Mouse (Mus musculus) macrophage (primary cell): ENCODE measurements around the gene Cfap161. TPM values are rescaled to one million over a fixed set of nuclear protein-coding genes. Genes with fewer than 3 reads are reported as not detected.

Experiments used
- H3K27ac ChIP-seq: fragments of 350-480 bp; formaldehyde crosslinking; 2 replicates; pipeline ENCODE4 v1.9.0; 2021
- H3K36me3 ChIP-seq: fragments of 350-480 bp; formaldehyde crosslinking; 2 replicates; pipeline ENCODE4 v1.9.0; 2021; ENCODE audit errors: inconsistent target
- H3K4me3 ChIP-seq: fragments of 350-480 bp; formaldehyde crosslinking; 2 replicates; pipeline ENCODE4 v1.9.0; 2021; ENCODE audit errors: inconsistent target
- H3K79me2 ChIP-seq: fragments of 350-480 bp; formaldehyde crosslinking; 2 replicates; pipeline ENCODE4 v1.9.0; 2021; ENCODE audit errors: inconsistent target
- WGBS: methylation state at CpG from one replicate; pipeline ENCODE4 v1.1.7; 2026; ENCODE audit warnings: inconsistent platforms; ENCODE audit not compliant: missing documents; 5-methylcytosine and 5-hydroxymethylcytosine counted together
- polyA plus RNA-seq: library from polyadenylated mRNA; stranded (reverse); fragments of 250-400 nt; gene quantifications from 3 replicates; pipeline ENCODE4 v1.2.4, GENCODE M21; 2018; ENCODE audit warnings: inconsistent platforms
- total RNA-seq, 78 experiments: library from RNA; depleted of rRNA; stranded (reverse); fragments of 250-400 nt; gene quantifications; 1 replicate in 9 of 78; 2 replicates in 24 of 78; 3 replicates in 43 of 78; 4 replicates in 2 of 78; pipeline ENCODE4 v1.2.4; 2018; ENCODE audit warnings: inconsistent platforms in 56 of 78

Cfap161 gene
- 10 to 100 TPM in 1 of 26 experiments, 1 to 10 TPM in 18, under 1 TPM in 1, not detected in 6; 0.63 to 10.9 (median 4.7) TPM for total RNA-seq (2018; cell fraction: chromatin; rRNA removed)
- 1 to 10 TPM in 3 of 26 experiments, under 1 TPM in 14, not detected in 9; 0.10 to 1.3 (median 0.48) TPM for total RNA-seq (2018; cell fraction: cytosol; rRNA removed)
- 1 to 10 TPM in 14 of 26 experiments, under 1 TPM in 2, not detected in 10; 0.39 to 9.7 (median 4.7) TPM for total RNA-seq (2018; cell fraction: nucleus; rRNA removed)
- polyA plus RNA-seq: 0.33 to 1.3 TPM (median 0.84 TPM) in 3 replicates

DNA sequence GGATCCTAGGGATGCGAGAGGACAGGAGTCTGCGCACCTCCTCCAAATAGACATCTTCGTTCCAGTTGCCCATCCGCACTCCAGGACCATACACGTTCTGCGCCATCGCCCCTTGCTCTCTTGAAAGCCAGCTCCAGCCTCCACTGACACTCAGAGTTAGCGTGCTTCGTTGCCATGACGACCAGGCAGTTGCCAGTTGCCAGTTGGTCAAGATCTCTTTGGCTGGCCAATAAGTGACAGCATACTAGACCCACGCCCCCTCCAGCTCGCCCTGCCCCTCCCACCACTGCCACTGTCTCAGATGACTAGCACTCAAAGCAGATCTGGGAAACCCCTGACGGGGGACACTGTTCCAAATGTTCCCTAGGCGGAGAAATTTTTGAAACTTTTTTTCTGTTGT is at the start of gene Cfap161:
Gene Cfap161 (minus strand): TSS at position 176 of the 400 bp plus-strand sequence.
- 56% methylated on average over 14 of the region's 14 CpGs for WGBS
- Histone ChIP-seq H3K27ac (no peak within 1 kb of the TSS), H3K4me3 (no peak within 1 kb of the TSS), H3K79me2 (no peaks in the 10 kb centered on the region), H3K36me3 (no peaks in the 10 kb centered on the region)

DNA sequence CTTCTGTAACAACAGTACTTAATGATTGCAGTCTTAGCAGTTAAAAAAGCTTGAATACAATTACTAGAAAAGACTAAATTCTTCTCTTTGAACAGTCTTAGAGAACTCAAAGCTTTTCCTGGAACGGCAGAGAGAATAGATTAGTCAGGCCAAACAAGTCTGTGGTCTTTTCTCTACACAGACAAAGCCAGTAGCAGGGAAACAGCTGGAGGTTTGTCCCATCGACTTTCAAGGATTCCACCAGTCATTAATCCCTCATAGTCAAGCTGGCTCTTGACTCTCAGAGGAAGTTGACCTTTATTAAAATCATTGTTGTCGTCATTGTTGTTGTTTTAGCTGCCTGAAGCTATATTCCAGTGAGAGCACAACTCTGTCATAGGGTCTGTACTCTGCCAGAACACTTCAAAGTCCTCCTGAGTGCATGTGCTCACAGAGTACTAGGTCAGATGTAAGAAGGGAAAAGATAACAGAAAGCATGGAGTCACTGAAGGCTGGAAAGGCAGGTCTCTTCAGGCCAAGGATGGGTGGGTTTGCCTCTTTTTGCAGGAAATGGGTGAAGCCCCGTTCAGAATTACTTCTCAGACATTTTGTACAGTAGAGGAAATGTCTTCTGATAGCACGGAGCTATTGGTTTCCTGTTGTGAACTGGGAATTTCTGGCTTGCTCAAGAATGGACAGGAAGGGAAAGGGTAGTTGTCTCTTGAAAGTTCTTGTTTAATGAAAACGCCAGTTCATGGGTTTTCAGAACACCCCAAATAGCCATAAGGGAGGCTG is 48.0 kb upstream of the Cfap161 start:
- Histone ChIP-seq H3K79me2 (no peaks in the 10 kb centered on the region), H3K36me3 (no peaks in the 10 kb centered on the region), H3K27ac (no peak overlapping the region), H3K4me3 (no peak overlapping the region)
- 60% methylated on average over 6 of the region's 6 CpGs for WGBS

DNA sequence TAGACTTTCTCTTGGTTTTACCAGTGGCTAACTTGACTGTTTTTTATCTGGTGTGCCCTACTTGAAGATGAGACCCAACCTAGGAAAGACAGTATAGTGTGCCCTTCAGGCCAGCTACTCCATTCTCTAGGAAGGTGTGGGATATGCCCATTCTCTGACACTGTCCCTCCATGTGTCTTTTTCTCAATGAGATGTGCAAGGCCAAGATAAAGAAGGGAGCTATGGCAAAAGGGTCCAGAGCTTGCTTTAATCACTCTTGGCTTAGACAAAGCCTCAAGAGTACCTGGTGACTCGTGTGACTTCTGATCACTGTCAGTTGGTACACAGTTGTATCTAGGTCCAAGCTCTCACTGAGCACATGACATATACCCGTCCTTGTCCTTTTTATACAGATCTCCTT is 45.4 kb upstream of the Cfap161 start:
- H3K79me2 ChIP-seq: no peaks in the 10 kb centered on the region
- WGBS: 92% methylated on average over 2 of the region's 2 CpGs
- no peak overlapping the region for H3K4me3 ChIP-seq
- H3K27ac ChIP-seq: no peak overlapping the region
- H3K36me3 ChIP-seq: no peaks in the 10 kb centered on the region

DNA sequence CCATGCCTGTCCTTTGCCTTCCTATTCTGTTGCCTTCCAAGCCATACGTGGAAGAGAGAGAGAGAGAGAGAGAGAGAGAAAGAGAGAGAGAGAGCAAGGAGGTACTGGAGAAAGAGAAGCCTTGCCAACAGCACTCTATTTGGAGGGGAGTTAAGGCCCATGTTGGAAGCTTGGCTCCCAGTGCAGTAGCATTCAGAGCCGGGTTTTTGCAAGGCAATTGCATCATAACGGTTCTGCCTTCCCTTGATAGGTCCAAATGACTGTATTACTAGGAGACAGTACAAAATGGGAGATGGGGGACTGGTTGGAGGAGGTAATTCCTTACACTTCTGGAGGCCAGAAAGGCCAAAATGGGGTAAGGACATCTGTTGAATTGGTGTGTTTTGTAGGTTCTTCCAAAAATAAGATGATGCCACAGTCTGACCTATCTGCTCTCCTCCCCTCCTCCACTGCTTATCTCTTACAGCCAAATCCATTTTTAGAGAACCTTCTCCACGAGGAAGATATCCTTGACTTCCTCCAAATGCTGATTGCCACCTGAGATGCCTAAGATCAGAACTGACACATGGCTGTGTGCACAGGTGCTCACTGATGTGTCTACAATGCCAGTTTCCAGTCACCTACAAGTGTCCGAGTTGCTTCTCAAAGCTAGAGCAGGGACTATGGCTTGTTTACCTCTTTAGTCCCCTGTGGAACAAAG is 44.0 kb upstream of the Cfap161 start:
- Histone ChIP-seq H3K36me3 (no peaks in the 10 kb centered on the region), H3K4me3 (no peak overlapping the region), H3K27ac (no peak overlapping the region), H3K79me2 (no peaks in the 10 kb centered on the region)
- WGBS: 73% methylated on average over 5 of the region's 5 CpGs

DNA sequence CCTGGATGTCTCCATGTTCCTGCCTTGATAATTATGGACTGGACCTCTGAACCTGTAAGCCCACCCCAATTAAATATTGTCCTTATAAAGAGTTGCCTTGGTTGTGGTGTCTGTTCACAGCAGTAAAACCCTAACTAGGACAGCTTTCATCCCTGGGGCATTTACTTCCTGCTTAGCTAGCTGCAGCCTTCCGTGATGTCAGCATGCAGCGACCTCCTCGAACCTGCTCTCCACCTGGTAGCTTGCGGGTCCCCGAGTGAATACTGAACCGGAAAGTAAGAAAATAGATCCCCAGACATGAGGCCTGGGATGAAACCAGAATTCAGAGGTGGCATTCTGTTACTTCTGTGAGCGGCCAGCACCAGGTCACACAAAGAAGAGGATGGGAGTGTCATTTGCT is 34.7 kb upstream of the Cfap161 start:
- no peaks in the 10 kb centered on the region for H3K79me2 ChIP-seq
- no peak overlapping the region for H3K27ac ChIP-seq
- no peaks in the 10 kb centered on the region for H3K36me3 ChIP-seq
- no peak overlapping the region for H3K4me3 ChIP-seq
- 93% methylated on average over 7 of the region's 7 CpGs for WGBS

DNA sequence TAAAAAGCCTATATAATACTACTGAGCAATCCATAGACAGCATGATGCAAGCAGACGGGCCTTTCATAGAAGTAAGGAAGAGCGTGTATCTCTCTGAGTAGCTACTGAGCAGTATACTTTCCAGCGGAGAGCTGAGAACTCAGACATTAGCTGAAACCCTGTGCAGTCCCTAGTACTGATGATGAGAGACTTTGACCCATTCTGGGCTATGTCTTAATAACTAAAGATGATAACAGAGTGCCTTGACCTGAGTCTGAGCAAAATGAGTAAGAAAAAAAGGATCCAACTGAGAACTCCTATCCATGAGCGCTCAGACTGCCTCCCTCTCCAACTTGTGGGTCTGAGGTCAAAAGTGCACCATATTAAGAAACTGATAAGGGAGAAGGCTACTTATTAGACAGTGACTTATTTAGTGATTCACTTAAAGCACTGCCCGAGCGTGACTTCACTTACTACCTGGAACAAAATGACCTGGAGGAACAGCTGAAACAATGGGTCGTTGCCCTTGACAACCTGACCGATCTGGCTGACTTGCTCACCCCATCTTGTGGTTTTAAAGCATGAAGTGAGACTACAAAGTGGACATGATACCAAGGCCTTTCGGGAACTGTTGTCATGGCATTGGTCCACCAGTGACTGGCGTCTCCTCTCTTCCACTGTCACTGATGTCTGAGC is 32.9 kb upstream of the Cfap161 start:
- Histone ChIP-seq H3K79me2 (no peaks in the 10 kb centered on the region), H3K4me3 (no peak overlapping the region), H3K27ac (no peak overlapping the region), H3K36me3 (no peaks in the 10 kb centered on the region)
- WGBS: 87% methylated on average over 10 of the region's 10 CpGs

DNA sequence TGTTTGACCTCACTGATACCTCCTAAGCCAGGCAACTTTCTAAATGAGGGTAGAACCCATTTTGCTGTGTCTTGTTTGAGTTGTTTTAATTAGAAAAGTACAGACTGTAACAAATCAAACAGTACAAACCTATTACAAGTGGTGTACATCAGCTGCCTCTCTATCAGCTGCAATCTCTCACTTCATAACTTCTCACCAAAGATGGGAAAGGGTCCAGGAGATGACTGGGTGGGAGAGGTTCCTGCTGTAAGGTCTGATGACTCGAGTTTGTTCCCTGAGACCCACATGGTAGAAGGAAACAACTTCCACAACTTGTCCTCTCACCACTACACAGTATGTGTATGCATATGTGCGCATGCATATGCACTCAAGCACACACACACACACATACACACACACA is 32.1 kb upstream of the Cfap161 start:
- WGBS: no CpG with 5 or more reads among the region's 2 CpGs
- Histone ChIP-seq H3K79me2 (no peaks in the 10 kb centered on the region), H3K4me3 (no peak overlapping the region), H3K36me3 (no peaks in the 10 kb centered on the region), H3K27ac (no peak overlapping the region)

DNA sequence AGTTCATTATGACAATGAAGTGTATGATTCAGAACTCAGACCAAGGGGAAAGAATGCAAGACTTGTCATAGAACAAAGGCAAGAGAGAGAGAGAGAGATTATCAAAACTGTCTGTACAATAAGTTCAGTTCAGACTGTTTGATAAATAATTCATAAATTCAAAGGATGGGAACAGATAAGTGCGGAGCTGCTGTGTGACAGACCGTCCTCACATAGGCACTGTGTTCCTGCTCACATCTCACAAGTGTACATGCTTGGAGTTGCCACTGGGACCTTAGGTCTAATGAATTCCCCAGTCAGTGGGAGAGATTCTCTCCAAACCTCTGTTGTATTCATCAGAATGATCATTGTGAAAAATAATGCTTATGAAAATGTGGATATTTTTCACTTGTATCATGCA is 27.3 kb upstream of the Cfap161 start:
- no peak overlapping the region for H3K27ac ChIP-seq
- WGBS: 97% methylated on average over 2 of the region's 2 CpGs
- no peaks in the 10 kb centered on the region for H3K36me3 ChIP-seq
- H3K4me3 ChIP-seq: no peak overlapping the region
- no peaks in the 10 kb centered on the region for H3K79me2 ChIP-seq

DNA sequence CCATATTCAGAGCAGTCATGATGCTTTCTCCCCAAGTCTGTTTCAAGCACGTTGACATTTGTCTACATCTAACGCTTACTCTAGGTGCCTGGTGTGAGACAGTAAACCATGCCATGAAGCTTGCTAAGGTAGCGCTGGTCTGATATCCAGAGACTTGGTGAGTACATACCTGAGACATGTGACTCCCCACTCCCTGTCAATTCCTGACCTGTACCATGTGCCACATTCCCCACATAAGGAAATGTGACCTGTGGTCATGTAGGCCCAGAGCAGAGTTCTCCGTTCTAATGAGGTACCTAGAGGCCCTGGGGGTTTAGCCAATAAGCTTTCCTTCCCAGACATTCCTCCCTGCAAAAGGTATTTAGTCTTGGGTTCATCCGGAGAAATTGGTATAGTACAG is 22.2 kb upstream of the Cfap161 start:
- Histone ChIP-seq H3K27ac (no peak overlapping the region), H3K4me3 (no peak overlapping the region), H3K36me3 (no peaks in the 10 kb centered on the region), H3K79me2 (no peaks in the 10 kb centered on the region)
- WGBS: 99% methylated on average over 5 of the region's 5 CpGs

DNA sequence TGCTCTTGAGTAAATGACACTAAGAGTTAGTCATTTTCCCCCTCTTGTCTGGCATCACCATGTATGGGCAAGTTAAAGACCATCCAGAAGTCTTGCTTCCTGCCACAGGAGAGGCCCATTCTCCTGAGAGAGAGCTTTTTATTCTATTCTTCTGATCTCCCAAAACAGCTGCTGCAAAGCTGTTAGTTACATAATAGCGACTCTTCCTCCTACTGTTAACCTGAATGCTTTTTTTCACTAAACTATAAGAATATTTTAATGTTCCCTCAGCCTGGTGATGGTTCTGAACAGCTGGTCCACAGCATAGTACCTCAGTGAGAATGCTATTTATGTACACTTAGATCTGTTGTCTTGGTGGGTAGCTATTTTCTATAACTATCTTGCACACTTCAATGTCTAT is 21.0 kb upstream of the Cfap161 start:
- Histone ChIP-seq H3K36me3 (no peaks in the 10 kb centered on the region), H3K4me3 (no peak overlapping the region), H3K27ac (no peak overlapping the region), H3K79me2 (no peaks in the 10 kb centered on the region)
- 43% methylated on average over 1 of the region's 1 CpGs for WGBS

DNA sequence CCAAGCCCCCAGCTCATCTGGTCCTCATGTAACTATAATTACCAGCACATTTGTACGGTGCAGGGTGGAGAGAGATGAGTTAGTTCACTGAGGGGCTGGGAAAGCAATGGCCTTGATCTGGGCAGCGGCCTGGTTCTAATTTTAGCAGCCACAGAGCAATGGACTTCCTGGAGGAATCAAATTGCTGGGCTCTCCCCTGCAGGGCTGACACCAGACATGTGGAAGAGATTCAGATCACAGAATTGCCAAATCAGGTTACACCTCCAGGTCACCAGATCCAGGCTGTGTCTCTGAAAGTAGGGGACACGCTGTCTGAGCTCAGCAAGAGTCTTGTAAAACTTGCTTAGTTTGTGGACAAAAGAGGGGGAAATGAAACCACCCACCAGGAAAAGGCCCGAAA is 19.3 kb upstream of the Cfap161 start:
- H3K27ac ChIP-seq: peak overlapping the region; percentile 65

DNA sequence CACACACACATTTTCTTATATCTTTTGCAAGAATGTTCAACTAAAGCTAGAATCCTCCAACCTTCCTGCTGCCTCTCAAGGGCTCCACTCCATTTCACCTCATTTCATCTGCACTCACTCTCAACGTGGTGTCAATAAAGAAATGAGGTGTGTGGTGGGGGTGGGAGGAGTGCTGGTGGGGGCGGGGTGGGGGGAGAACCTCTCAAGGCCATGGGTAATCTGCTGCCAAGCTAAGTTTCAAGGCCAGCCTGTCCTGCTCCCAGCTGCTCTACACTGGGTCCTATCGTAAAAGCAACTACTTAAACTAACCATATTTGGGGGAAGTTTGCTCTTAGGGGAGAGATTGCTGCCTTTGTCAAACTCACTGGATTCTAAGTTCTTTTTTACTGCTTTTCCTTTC is 18.8 kb upstream of the Cfap161 start:
- Histone ChIP-seq H3K36me3 (no peaks in the 10 kb centered on the region), H3K27ac (peak overlapping the region; percentile 65), H3K4me3 (no peak overlapping the region), H3K79me2 (no peaks in the 10 kb centered on the region)
- 34% methylated on average over 3 of the region's 3 CpGs for WGBS

More for the DNA sequence above, 19.3 kb upstream of the Cfap161 start:
- H3K4me3 ChIP-seq: no peak overlapping the region
- H3K79me2 ChIP-seq: no peaks in the 10 kb centered on the region
- 7% methylated on average over 4 of the region's 4 CpGs for WGBS
- H3K36me3 ChIP-seq: no peaks in the 10 kb centered on the region

DNA sequence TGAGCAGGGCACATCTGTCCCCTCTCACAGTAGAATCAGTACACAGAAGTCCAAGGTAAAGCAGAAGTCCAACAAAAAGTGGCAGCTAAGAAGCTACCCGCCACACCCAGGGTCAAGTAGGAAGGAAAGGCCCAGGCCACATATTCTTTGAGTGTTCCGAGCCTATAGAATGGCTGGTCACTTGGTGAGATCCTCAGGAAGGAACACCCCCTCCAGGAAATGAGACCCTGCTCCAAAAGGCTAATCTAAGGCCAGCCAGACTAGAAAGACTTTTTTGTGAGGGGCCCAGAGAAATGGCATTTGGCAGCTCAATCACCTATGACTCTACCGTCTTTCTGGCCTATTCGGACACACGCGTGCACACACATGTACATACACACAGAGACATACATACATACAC is 18.3 kb upstream of the Cfap161 start:
- Histone ChIP-seq H3K36me3 (no peaks in the 10 kb centered on the region), H3K27ac (peak overlapping the region; percentile 65; the same call in 1 of the 2 replicates), H3K4me3 (no peak overlapping the region), H3K79me2 (no peaks in the 10 kb centered on the region)
- 81% methylated on average over 6 of the region's 6 CpGs for WGBS

DNA sequence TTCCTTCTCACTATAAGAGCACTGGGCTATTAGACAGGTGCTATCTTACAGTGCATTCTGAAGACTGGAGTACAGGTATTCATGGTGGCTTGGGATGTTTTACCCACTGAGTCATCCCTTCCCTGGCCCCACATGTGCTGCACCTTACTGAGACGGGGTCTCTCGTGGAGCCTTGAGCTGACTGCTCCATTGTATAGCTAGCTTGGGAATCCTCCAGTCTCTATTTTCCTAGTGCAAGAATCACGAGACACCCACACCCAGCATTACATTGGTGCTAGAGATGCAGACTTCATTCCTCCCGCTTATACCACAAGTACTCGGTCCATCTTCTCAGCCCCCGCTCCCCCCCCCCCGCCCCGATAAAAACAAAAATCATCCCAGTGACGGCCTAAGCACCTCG is 17.9 kb upstream of the Cfap161 start:
- Histone ChIP-seq H3K27ac (no peak overlapping the region), H3K79me2 (no peaks in the 10 kb centered on the region), H3K36me3 (no peaks in the 10 kb centered on the region), H3K4me3 (no peak overlapping the region)
- 91% methylated on average over 8 of the region's 10 CpGs for WGBS
